Mouse (Mus musculus) adrenal gland, adult 8-10 months (tissue): ENCODE results near the gene Fgf11. TPM values are rescaled to one million over a fixed set of nuclear protein-coding genes. Genes with fewer than 3 reads are reported as not detected.

Experiments
- DNase-seq: peaks from one replicate; pipeline ENCODE4 v3.0.0; 2022
- total RNA-seq, 4 experiments: library from RNA; stranded (reverse); gene quantifications; 2 replicates each; pipeline ENCODE4 v1.2.4; 2022

Fgf11 gene
- total RNA-seq, 4 experiments from 2014 or later: 2.5 to 32.7 (median 16.9) TPM

DNA sequence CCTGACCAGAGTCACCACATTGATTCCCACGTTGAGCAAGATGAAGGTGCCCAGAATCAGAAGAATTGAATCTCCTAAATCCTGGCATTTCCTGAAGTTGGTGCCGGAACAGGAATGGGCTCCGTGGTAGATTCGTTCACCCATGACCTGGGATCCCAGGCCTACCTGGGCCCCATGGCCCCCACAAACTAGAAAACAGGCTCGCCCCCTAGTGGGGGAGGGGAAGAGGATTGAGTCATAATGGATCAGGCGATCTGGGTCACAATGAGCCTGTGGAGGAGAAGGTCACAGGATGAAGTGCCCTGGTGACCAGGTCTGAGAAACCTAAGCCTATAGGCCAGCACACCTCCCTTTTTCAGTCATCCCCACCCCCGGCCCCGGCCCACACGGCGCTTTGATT is 13.5 kb upstream of the Fgf11 start, which contains the start of gene Gm39566:
Gm39566 (minus strand) TSS at position 144 of the 400 bp plus-strand sequence.
- no peak for DNase-seq

DNA sequence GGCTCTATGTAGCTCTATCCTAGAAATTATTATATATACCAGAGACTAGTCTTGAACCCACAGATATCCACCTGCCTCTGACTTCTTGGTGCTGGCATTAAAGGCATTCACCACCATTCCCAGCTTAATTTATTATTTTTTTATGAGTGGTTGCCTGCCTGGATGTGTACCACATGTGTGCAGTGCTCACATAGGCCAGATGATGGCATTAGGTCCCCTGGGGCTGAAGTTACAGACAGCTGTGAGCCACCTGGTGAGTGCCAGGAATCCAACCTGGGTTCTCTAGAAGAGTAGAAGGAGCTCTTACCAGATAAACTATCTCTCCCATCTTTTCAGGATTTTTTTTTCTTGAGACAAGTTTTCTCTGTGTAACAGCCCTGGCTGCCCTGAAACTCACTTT is 8.6 kb upstream of the Fgf11 start:
- no peak for DNase-seq

DNA sequence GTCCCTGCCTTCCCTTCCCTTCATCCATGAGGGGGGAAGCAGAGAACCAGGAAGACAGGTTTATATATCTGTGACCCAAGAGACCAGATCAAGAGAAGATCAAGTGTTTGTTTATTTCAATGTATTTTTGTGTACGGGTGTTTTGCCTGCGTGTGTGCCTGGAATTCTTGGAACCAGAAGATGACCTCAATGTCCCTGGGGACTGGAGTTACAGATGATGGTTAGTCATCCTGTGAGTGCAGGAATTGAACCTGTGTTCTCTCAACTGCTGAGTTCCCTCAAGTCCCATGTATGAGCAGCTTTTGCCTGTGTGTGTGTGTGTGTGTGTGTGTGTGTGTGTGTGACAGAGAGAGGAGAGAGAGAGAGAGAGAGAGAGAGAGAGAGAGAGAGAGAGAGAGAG is 6.0 kb upstream of the Fgf11 start:
- DNase-seq: no peak

DNA sequence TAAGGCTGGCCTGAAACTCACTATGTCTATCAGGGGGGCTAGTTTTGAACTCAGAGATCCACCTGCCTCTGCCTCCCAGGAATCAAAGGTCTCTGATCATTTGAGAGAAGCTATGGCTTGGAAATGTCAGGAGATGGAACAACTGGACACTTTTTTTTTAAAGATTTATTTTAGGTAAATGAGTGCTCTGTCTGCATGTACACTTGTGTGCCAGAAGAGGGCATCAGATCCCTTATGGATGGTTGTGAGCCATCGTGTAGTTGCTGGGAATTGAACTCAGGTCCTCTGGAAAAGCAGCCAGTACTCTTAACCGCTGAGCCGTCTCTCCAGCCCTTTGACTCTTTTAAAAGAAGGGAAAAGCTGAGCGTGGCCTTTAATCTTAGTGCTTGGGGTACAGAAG is 4.7 kb upstream of the Fgf11 start:
- no peak for DNase-seq

DNA sequence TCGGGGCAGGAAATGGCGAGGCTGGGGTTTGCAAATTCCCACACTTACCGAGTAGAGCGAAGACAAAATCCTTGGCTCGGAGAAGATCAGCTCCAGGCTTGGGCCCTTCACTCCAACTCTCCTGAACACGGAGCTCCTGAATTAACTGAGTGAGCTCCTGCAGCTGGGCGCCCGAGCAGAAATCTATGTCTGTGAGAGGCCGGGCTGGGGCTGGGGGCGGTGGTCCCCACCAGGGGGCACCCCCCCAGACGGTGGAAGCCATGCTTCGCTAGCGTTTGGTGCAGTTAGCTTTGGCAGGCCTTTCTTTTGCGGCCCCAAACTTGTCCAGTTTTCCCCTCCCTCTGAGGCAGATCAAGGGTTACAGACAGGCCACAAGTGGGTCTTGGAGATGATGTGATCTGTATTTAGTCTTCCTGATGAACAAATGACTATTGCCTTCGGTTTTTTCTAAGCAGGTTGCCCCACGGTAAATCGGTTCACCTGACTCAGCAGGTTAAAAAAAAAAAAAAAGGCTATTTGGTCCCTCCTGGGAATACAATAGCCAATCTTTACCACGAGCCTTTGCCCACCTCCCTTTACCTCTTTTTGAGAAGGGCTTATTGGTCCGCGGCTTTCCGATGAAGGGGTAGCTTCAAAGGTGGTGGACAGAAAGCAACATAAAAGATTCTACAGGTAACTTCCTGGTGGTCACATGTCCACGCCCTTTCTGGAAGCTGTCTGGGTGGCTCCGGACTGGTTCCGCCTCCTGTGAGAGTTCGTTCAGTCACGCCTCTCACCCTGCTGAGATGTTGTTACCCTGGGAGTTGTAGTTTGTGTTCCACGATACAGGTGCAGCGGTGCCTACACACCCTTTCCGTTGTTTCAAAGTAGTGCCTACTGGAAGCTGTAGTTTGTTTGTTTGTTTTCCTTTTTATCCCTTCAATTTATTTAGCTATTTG is 3.6 kb upstream of the Fgf11 start, which contains the start of gene Tmem102:
Tmem102 (minus strand) TSS at position 653 of the 938 bp plus-strand sequence.
- DNase-seq: no peak

DNA sequence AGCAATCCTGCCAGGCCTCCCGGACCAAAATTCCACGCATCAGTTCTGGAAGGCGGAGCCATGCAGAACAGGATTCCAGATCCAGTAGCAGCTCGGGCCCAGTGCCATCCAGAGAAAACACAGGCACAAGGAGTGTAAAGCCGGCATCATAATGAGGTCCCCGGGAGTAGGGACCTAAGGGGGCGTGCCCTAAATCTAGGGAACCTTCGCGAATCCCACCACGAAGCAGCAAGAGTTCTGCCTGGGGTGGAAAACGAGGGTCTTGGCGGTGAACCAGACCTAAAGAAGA is 2.9 kb upstream of the Fgf11 start:
- no peak for DNase-seq

DNA sequence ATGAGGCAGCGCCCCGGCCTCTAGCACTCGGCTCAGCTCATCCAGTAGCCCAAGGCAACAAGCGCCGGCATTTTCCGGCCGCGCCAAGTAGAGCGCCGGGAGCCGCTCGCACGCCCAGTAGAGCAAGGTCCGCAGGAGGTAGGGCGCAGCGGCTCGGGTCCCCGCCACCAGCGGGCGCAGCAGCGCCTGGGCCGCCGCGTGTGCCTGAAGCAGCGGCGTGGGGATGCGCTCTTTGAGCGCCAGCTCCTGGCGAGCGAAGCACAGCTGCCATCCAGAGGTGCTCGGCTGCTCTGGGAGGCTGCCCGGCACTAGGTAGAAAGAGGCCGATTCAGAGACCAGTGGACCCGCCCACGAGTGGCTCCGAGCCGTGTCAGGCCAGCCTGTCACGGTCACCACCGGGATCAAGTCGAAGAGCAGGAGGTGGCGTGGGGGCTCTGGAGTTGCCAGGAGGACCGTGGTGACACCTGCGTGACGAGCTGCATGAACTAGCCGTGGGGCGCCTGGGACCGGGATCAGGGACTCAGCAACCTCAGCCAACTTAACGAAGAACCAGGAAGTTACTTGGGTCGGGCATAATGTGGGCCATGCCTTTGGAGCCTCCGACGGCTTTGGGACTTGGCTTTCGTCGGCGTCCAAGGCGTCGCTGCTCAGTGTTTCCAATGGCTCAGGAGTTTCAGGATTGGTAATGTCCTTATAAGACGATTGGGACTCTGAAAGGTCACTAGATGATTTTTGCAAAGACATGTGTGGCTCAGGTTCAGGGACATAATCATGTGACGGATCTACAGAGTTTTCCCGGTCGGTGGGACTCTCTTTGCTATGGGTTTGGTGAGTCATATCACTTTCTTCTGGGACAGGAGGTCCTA is 2.4 kb upstream of the Fgf11 start:
- peak; percentile 77 for DNase-seq

DNA sequence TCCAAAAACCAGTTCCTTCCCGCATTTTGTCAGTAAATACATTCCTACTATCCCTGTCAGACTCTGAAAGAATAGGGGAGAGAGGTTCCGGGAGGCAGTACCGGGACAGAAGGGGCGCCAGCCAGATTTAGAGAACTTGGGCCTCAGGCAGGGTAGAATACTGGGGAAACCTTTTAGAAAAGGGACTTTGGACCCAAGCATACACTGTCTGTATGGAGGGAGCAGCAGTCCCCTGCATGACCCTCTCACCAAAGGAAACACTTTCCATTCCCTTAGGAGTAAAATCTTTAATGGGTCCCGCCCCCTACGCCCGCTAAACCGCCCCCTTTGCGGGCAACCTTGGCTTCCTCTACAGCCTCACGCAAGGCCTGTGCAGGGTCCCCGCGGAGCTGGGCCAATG is 1.7 kb upstream of the Fgf11 start:
- no peak for DNase-seq

DNA sequence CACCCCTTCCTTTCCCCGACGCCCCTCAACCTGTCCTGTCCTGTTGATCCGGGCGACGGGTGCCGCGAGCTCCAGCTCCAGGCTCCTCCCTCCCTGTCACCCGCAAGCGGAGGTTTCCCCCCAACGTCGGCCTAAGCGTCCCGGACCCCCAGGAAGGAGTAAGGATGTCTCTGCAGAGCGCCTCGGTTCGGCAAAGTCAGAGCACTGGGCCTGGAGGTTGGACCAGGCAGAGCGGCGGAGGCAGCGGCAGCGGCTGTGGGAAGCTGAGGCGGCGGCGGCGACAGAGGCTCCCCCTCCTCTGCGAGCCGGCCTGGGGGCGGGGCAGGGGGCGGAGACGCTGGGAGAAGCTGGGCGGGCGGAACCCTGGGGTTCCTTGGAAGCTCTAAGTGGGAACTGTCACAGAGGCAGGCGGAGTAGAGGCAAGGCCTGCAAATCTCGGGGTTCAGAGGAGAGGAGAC is 1.0 kb upstream of the Fgf11 start:
- peak; percentile 81 for DNase-seq

DNA sequence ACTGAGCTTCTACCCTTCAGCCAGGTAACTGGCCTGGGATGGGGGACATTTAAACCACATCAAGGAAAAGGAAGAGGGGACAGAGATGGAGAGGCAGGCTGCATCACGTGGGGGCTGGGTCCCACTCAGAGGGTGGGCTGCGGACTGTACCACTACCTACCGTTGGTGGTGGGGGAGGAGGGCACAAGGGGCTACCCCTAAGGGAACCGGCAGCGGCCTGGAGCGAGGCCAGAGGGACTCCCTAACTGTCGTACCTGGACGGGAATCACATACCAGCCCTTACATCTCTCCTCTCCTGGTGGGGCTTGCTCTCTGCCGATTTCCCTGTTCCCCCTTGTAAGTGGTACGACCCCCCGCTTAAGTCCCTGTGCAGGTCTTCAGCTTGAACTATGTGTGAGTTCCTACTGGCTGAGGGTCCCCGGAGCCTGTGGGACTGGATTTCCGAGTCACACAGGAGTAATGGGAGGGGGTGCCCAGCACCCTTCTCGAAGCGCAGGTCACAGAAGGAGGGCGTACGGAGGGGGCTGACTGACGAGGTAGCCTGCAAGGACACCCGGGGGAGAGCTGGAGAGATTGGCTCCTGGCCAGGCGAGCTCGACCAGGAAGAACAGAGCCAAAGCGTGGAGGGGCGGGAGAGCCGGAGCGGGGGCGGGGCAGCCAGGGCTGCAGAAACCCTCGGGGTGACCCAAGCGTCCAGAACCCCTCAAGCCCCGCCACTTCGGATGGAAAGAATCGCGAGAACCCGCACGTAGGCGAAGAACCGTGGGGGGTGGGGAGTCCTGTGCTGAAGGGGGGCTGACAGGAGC is 1.1 kb downstream of the Fgf11 start:
- no peak for DNase-seq

DNA sequence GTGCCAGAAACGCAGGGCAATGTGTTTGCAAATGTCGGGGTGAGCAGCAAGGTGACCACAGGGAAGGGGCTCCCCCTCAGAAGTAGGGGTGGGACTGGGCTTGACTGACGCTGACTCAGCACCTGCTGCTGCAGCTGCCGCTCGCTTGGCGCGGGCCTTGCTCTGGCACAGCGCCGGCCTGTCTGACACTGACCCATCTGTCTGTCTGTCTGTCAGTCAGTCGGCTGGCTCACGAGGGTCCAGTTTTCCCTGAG is 1.6 kb downstream of the Fgf11 start:
- no peak for DNase-seq

DNA sequence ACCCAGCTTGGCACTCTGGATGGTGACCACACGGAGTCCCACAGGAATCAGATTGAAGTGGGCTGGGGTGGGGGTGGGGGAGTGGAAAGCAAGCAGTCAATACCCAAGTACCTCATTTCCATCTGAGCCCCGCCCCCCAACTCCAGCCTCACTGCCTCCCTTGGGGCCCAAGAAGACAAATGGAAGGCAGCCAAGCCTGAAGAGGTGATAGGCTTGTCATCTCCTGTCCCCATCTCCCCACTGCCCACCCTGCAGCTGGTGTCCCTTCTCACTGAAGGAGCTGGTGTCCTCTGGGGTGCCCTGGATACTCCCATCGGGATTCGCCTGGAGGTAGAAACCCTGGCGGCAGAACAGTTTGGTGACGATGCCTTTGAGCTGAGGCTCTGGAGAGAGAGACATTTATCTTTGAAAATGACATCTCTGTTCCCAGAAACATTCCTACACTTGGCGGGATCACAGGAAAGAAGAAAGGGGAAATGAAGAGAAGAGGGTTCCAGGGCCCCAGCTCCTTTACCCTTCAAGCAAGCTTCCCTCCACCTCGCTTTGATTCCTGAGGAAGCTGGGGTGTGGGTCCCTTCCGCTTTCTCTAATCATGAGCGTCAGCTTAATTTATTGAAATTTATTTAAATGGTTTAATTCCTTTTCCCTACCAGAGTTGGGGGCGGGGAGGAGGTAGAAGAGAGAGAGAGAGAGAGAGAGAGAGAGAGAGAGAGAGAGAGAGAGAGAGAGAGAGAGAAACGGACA is 2.1 kb downstream of the Fgf11 start:
- no peak for DNase-seq

DNA sequence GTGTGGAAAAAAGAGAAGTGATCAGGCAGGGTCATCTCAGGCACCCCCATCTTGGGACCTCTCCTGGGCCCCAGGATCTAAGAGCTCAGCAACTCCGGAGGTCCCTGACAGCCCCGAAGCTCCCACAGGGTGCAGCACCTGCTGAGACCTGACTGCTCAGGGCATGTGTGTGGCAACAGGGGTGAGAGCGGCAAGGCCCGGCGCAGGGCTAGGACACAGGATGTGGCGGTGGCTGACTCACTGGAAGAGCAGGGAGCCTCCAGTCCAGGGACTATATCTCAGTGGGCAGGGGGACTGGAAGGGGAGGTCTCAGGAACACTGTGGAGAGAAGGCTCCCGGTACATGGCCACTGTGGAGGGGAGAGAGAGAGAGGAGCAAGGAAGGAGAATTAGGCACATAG is 3.7 kb downstream of the Fgf11 start:
- DNase-seq: no peak

DNA sequence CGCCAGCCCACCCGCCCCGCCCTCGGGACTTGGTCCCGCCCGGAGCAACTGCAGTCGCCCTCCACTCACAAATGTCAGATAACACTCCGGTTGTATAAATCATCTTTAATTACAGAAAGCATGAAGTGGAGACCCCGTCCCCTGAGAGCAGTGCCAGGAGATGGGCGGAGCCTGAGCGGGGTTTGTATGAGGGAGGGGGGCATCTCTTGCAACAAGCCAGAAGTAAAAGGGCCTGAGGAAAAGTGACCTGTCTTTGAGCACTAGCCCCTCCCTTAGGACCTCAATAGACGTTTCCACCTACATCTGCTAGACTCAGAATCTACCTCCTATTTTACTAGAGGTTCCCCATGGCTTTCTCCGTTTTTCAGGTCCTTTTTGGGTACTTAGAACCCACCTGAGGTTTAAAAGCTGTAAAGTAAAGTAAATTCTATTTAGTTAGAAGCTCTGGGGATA is 5.6 kb downstream of the Fgf11 start:
- DNase-seq: no peak

DNA sequence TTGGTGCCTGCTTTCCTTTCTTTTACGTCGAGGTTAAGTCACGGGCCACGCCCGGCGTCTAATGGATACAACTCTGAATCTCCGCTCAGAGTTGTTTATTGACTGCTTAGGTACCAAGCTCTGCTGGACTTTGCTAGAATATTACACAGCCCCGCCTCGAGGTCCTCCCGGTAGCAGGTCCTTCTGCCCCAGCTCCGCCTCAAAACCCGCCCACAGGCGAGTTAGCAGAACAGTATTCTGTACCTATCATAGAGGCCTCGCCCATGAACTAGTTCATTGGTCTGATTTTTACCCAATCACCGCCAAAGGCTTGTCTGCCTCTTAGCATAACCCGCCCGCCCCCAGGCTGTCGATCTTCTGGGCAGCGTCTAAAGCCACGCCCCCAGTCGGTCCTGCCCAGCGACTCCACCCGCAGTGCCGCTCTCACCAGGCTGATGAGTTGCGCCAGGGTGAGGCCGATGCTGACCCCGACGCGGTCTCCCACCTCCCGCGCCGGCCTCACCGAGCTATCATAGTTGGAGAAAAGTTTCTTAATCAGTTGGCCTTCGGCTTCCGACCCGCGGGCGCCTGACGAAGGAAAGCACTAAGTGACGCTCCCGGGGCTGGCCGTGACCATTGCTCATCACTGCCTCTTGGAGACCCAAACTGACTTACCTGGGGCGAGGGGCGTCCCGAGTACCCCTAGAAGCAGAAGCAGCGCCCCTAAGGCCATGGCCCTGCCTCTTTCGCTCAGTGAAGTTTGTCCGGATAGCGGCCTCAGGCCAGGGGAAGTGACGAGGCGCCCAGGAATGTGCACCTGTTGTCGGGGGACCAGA is 6.3 kb downstream of the Fgf11 start, which contains the start of gene Chrnb1:
Chrnb1 (minus strand) TSS at position 776 of the 815 bp plus-strand sequence.
- peak; percentile 96 for DNase-seq

DNA sequence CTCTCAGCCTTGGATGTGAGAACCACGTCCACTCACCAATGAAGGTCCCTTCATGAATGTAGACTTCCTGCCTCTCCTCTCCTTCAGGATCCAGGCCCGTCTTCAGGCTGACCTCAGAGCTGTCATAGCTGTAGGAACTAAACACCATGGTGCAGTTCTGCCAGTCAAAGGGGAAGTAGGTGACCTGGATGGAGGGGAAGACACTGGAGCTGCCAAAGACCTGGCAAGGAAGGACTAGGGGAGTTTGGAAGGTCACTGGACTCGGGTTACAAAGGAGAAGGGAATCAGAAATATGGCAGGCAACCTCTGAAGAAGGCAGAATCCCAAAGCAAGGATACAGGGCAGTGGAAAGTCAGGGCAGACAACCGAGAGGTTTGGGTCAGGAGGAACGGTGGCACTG is 8.2 kb downstream of the Fgf11 start:
- no peak for DNase-seq

DNA sequence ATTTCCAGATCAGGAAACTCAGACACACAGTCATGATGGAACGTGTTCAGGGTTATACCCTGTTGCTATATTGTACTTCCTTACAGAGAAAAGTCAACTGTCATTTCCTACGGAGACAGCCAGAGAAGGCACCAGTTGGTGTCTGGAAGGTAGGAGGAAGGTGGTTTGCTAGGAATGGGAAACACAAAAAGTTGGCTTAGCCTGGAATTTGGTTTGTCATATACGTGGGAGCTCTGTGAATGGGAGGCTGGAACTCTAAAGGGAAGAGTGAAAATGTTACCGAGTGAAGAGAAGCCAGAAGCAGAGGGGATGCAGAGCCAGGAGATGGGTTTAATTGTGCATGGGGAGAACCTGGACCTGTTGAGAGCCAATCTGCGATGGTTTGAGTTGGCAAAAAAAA is 10.2 kb downstream of the Fgf11 start:
- no peak for DNase-seq

DNA sequence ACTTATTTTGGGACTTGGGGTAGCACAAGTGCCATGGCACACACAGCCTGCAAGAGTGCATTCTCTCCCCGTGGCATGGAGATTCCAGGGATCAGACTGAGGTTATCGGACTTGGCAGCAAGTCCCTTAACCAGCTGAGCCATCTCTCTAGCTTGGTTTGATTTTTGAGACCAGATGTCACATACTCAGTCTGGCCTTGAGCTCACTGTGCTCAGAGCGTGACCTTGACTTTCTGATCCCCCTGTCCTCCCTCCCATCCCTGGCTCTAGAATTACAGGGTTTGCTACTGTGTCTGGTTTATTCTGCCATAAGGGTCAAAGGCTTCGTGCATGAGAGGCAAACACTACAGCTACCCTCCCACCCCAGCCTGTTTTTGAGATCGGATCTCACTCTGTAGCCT is 12.2 kb downstream of the Fgf11 start:
- DNase-seq: no peak

DNA sequence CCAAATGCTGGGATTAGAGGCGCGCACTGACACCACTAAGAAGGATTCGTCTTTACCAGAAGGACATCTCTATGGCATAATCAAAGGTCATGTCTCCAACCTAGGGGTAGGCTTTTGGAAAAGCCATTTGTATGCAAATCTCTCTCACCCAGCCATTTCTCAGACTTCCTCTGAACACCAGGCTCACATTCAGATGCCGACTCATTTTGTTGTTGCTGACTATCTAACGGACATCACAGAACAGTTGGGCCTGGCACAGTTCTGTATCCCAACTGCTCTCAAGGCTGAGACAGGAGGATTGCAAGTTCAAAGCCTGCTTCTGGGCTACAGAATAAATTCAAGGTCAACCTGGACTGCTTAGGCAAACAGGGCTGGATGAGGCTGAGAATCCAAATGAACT is 14.4 kb downstream of the Fgf11 start:
- no peak for DNase-seq

DNA sequence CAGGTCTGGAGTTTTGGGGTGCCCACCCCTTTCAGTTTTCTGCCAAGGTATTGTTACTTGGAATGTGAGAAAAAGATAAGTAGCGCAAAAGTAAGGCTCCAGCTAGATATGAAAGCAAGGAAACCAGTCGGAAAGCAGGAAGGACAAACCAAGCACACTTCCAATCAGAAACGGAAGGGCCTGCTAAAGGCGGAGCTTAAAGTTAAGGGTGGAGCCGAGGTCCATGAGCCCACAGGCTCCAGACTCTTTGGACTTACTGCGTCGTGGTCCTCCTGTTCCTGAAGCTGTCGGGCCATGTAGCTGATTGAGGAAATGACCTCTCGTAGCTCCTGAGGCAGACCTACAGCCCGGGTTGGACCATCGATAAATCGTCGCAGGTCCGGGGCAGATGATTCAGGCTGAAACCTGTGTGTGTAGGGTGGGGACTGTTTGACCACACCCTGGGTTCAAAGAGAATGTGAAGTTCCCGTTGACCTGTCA is 16.8 kb downstream of the Fgf11 start:
- DNase-seq: no peak

DNA sequence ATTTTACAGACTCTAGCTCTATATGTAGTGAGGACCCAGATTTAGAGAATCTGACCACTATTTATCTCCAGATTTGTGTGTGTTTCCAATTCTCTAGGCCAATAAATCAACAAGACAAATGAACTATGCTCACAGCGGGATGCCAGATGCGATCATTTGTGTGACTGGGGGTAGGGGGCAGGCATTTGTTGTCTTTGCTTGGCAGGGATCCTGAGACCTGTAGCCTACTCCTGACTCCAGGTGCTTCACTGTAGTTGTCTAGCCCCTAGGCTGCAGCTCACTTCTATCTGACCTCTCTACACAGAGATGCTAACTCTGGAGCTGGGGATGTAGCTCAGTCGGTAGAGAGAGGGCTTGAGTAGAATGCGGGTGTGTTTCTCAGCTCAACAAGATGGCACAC is 19.8 kb downstream of the Fgf11 start:
- no peak for DNase-seq
